Mouse (Mus musculus) midbrain, embryonic 14.5 days (tissue): ENCODE measurements around the gene Aldh18a1. TPM values are rescaled to one million over a fixed set of nuclear protein-coding genes. Genes with fewer than 3 reads are reported as not detected.

ENCODE experiments used
- polyA plus RNA-seq: library from polyadenylated mRNA; unstranded; fragments of >200 nt; fragmentation: Nextera tagmentation; extraction: Ambion mirVana; gene quantifications from 2 replicates; pipeline ENCODE4 v1.2.1, GENCODE M21; 2014

Gene Aldh18a1
- polyA plus RNA-seq, 1 experiment from 2014 or later = 57.8 TPM

Other genes with a start within 250 kb of the Aldh18a1 start
- gene Sorbs1, start 74.7 kb downstream of the Aldh18a1 start, polyA plus RNA-seq = 60.6 and 87.9 TPM in 2 replicates
- 12.5 and 13.7 TPM in 2 replicates for gene Tctn3, start 23.8 kb upstream of the Aldh18a1 start, polyA plus RNA-seq
- 5.4 and 9.2 TPM in 2 replicates for gene Entpd1, start 23.9 kb upstream of the Aldh18a1 start, polyA plus RNA-seq
- 0.26 and 0.32 TPM in 2 replicates for gene Cc2d2b, start 160.3 kb upstream of the Aldh18a1 start, polyA plus RNA-seq
- gene Ccnj, start 242.8 kb upstream of the Aldh18a1 start, polyA plus RNA-seq = 12.9 and 18.8 TPM in 2 replicates